Mouse (Mus musculus) erythroblast, embryonic 14.5 days (primary cell): Measurements from ENCODE around the gene Zfp346.

ENCODE experiments used
- GATA1 ChIP-seq: IDR thresholded peaks from 2 replicates; pipeline ENCODE4 v1.6.1; 2012; ENCODE audit warnings: low read length, inconsistent platforms, mixed read lengths
- TAL1 ChIP-seq: IDR thresholded peaks from 3 replicates; pipeline ENCODE4 v1.6.1; 2012; ENCODE audit warnings: low read length, inconsistent platforms, mixed read lengths

DNA sequence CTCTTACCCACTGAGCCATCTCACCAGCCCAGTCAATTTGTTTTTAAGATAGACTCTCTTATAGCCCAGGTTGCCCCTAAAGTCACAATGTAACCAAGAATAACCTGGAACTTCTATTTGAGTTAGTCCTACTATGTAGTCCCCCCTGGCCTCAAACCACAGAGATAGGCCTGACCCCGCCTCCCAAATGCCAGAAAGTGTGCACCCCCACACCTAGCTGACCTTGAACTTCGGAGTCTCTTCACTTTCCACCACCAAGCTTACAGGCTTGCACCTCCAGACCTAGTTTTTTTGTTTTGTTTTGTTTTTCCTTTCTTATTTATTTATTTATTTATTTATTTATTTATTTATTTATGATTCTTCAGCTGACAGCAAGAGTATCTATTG is 76.7 kb downstream of the Zfp346 start:
- TF ChIP-seq GATA1 (no peak), TAL1 (no peak)
